Mouse (Mus musculus) heart, embryonic 16.5 days (tissue): Measurements from ENCODE around the gene Olfr263. TPM values are rescaled to one million over a fixed set of nuclear protein-coding genes. Genes with fewer than 3 reads are reported as not detected.

Experiments used
- ATAC-seq: fragments of 200-750 bp; cut with Nextera tagmentation; replicated peaks from 2 replicates; pipeline ENCODE4 v1.8.0; 2017; ENCODE audit warnings: moderate number of reproducible peaks; ENCODE audit not compliant: insufficient read depth, low FRiP score; ENCODE audit errors: extremely low read depth
- H3K27ac ChIP-seq: fragments of 300-500 bp; sonication (generic); 2 replicates; pipeline ENCODE4 v1.5.1; 2014; ENCODE audit warnings: mild to moderate bottlenecking, low read length, control low read depth, moderate library complexity
- H3K27me3 ChIP-seq: fragments of 300-500 bp; sonication (generic); 2 replicates; pipeline ENCODE4 v1.6.1; 2014; ENCODE audit warnings: low read length, mixed read lengths; ENCODE audit not compliant: control insufficient read depth, insufficient read depth
- H3K36me3 ChIP-seq: fragments of 300-500 bp; sonication (generic); 2 replicates; pipeline ENCODE4 v1.6.1; 2014; ENCODE audit not compliant: control insufficient read depth, insufficient read depth
- H3K4me1 ChIP-seq: fragments of 300-500 bp; sonication (generic); 2 replicates; pipeline ENCODE4 v1.6.1; 2014; ENCODE audit warnings: low read length, mixed read lengths; ENCODE audit not compliant: control insufficient read depth, insufficient read depth
- H3K4me2 ChIP-seq: fragments of 300-500 bp; sonication (generic); 2 replicates; pipeline ENCODE4 v1.6.1; 2014; ENCODE audit warnings: low read depth, mild to moderate bottlenecking, control low read depth, low read length
- H3K4me3 ChIP-seq: fragments of 300-500 bp; sonication (generic); 2 replicates; pipeline ENCODE4 v1.5.1; 2014; ENCODE audit warnings: mild to moderate bottlenecking, control low read depth, low read length
- H3K9ac ChIP-seq: fragments of 300-500 bp; sonication (generic); 2 replicates; pipeline ENCODE4 v1.6.1; 2014; ENCODE audit warnings: low read length, control low read depth
- H3K9me3 ChIP-seq: fragments of 300-500 bp; sonication (generic); replicated peaks from 2 replicates; pipeline ENCODE4 v1.6.1; 2016; ENCODE audit warnings: low read length; ENCODE audit not compliant: control insufficient read depth
- WGBS: fragments of 180-500 bp; shearing (Covaris S2); extraction: QIAGEN DNeasy Blood & Tissue Kit; methylation state at CpG from one replicate; pipeline ENCODE4 v1.1.7; 2014; 5-methylcytosine and 5-hydroxymethylcytosine counted together
- polyA plus RNA-seq: library from polyadenylated mRNA; unstranded; fragments of >200 nt; fragmentation: Nextera tagmentation; extraction: Ambion mirVana; gene quantifications from 2 replicates; pipeline ENCODE4 v1.2.1, GENCODE M21; 2015

Olfr263 gene
- polyA plus RNA-seq, 1 experiment from 2014 or later = not detected

- 92% methylated on average over 6 of the region's 6 CpGs for WGBS
- ATAC-seq = no peak
- H3K4me2 ChIP-seq = no peak overlapping the region
Measured at GRCm38 (mm10) chr13:21183066-21183465, 53.6 kb downstream of the Olfr263 start.

GRCm38 (mm10) chr13:21183661-21184060 lies 54.2 kb downstream of the Olfr263 start:
- WGBS = 91% methylated on average over 7 of the region's 7 CpGs
- Histone ChIP-seq H3K9me3 (no peaks in the 10 kb centered on the region), H3K27me3 (no peaks in the 10 kb centered on the region), H3K4me1 (peaks cover 21% of the 10 kb centered on the region), H3K4me2 (no peak overlapping the region), H3K36me3 (peaks cover 43% of the 10 kb centered on the region), H3K4me3 (no peak overlapping the region), H3K27ac (no peak overlapping the region), H3K9ac (no peak overlapping the region)
- no peak for ATAC-seq

More at GRCm38 (mm10) chr13:21183066-21183465, 53.6 kb downstream of the Olfr263 start:
- H3K4me3 ChIP-seq = no peak overlapping the region
- H3K27me3 ChIP-seq = no peaks in the 10 kb centered on the region
- no peak overlapping the region for H3K9ac ChIP-seq
- peaks cover 22% of the 10 kb centered on the region for H3K4me1 ChIP-seq
- no peaks in the 10 kb centered on the region for H3K9me3 ChIP-seq
- peaks cover 38% of the 10 kb centered on the region for H3K36me3 ChIP-seq
- H3K27ac ChIP-seq = no peak overlapping the region

- Histone ChIP-seq H3K4me3 (no peak overlapping the region), H3K4me2 (no peak overlapping the region), H3K27me3 (no peaks in the 10 kb centered on the region), H3K27ac (no peak overlapping the region), H3K36me3 (peaks cover 61% of the 10 kb centered on the region), H3K9ac (no peak overlapping the region), H3K9me3 (no peaks in the 10 kb centered on the region), H3K4me1 (peaks cover 15% of the 10 kb centered on the region)
- no peak for ATAC-seq
- WGBS = 77% methylated on average over 4 of the region's 4 CpGs
Measured at GRCm38 (mm10) chr13:21185521-21185920, 56.1 kb downstream of the Olfr263 start.

Other genes starting within 250 kb of the Olfr263 start
- gene Olfr1370, start 54.7 kb upstream of the Olfr263 start, polyA plus RNA-seq = not detected in 2 replicates
- gene Olfr1369-ps1, start 18.2 kb upstream of the Olfr263 start, polyA plus RNA-seq = 0.04 TPM in 1 of 2 replicates, not detected in the other
- gene Olfr1368, start 16.2 kb downstream of the Olfr263 start, polyA plus RNA-seq = not detected in 2 replicates
- gene Trim27, start 49.8 kb downstream of the Olfr263 start, polyA plus RNA-seq = 72.4 and 72.8 TPM in 2 replicates
- not detected in 2 replicates for gene Gpx5, start 163.1 kb downstream of the Olfr263 start, polyA plus RNA-seq
- gene Gpx6, start 182.5 kb downstream of the Olfr263 start, polyA plus RNA-seq = 0.21 TPM in 1 of 2 replicates, not detected in the other
- not detected in 2 replicates for gene Olfr1367, start 217.3 kb downstream of the Olfr263 start, polyA plus RNA-seq
- gene Zscan12, start 233.2 kb downstream of the Olfr263 start, polyA plus RNA-seq = 7.2 and 9.1 TPM in 2 replicates